24 mouse cellular contexts compared by ENCODE assay signal in the genomic region with DNA sequence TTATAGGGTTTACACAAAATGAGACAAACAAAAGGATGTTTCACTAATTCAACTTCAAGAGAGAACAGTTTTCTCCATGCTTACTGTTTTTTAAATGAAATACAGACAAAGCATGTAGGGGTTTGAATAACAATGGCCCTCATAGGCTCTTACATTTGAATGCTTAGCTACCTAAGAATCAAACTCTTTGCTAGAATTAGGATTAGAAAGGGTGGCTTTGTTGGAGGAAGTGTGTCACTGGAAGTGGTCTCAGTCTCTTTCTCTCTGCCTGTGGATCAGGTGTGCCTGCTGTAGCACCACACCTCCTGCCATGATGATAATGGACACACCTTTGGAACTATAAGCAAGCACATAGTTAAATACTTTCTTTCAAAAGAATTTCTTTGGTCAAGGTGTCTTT. TPM values are rescaled to one million over a fixed set of nuclear protein-coding genes. Genes with fewer than 3 reads are reported as not detected.
A peak's percentile ranks its signal among the peaks of the same experiment; 100 is the strongest.
DNase-seq lines count a peak whose midpoint lies in the region; ATAC-seq lines count a peak whose summit lies in the region.
"Had no signal": no experiment of that assay in that cellular context is flagged by ENCODE, and none has a peak within 500 bp of the region (broad histone marks: within the 10 kb centered on the region; RNA-seq: fewer than 3 reads in every experiment).

No protein-coding gene starts in this region.

- H3K4me2 ChIP-seq in intestine, embryonic 16.5 days (ENCODE audit: low read depth, low read length): no peak overlapping the region
- H3K4me2 ChIP-seq: embryonic facial prominence, embryonic 12.5 days; forebrain, embryonic 13.5 days; forebrain, embryonic 15.5 days had no signal

- no peak overlapping the region for H3K4me3 ChIP-seq in heart, embryonic 10.5 days
- H3K4me3 ChIP-seq in intestine, embryonic 16.5 days (ENCODE audit: low read length): no peak overlapping the region
- H3K4me3 ChIP-seq: embryonic facial prominence, embryonic 10.5 days; embryonic facial prominence, embryonic 12.5 days; forebrain, embryonic 13.5 days; forebrain, embryonic 15.5 days had no signal

- ATAC-seq in intestine, embryonic 16.5 days: no peak
- no peak for ATAC-seq in megakaryocyte-erythroid progenitor cell, adult 5-6 weeks (replicated peaks; ENCODE audit: low FRiP score, low TSS enrichment, poor library complexity, severe bottlenecking)
- ATAC-seq: activated CD4-positive, CD25-positive, alpha-beta regulatory T cell, adult 4 months; CD4-positive, CD25-positive, alpha-beta regulatory T cell, adult 4 months; forebrain, embryonic 13.5 days; forebrain, embryonic 15.5 days; forebrain, postnatal 0 days; Patski had no signal

- H3K36me3 ChIP-seq in heart, embryonic 10.5 days: no peaks in the 10 kb centered on the region
- H3K36me3 ChIP-seq in intestine, embryonic 16.5 days (ENCODE audit: control insufficient read depth, insufficient read depth, low read length): no peaks in the 10 kb centered on the region
- H3K36me3 ChIP-seq: embryonic facial prominence, embryonic 10.5 days; embryonic facial prominence, embryonic 12.5 days; forebrain, embryonic 15.5 days; G1E had no signal

- H3K9me3 ChIP-seq in heart, embryonic 10.5 days: no peaks in the 10 kb centered on the region
- H3K9me3 ChIP-seq in intestine, embryonic 16.5 days (ENCODE audit: control insufficient read depth, low read length): no peaks in the 10 kb centered on the region
- H3K9me3 ChIP-seq: embryonic facial prominence, embryonic 10.5 days; embryonic facial prominence, embryonic 12.5 days; forebrain, embryonic 13.5 days; forebrain, embryonic 15.5 days; G1E had no signal

- no peaks in the 10 kb centered on the region for H3K4me1 ChIP-seq in heart, embryonic 10.5 days
- H3K4me1 ChIP-seq in intestine, embryonic 16.5 days (ENCODE audit: control insufficient read depth, insufficient read depth, low read length): no peaks in the 10 kb centered on the region
- H3K4me1 ChIP-seq: embryonic facial prominence, embryonic 10.5 days; embryonic facial prominence, embryonic 12.5 days; forebrain, embryonic 13.5 days; forebrain, embryonic 15.5 days had no signal

- H3K27ac ChIP-seq in heart, embryonic 10.5 days: no peak overlapping the region
- no peak overlapping the region for H3K27ac ChIP-seq in intestine, embryonic 16.5 days (ENCODE audit: low read length)
- H3K27ac ChIP-seq: embryonic facial prominence, embryonic 10.5 days; embryonic facial prominence, embryonic 12.5 days; forebrain, embryonic 13.5 days; forebrain, embryonic 15.5 days had no signal

- peak; percentile 37 for DNase-seq in heart, adult 11 months
- DNase-seq in heart, embryonic 10.5 days (ENCODE audit: low spot score): no peak
- peak; percentile 87 for DNase-seq in R1 (ENCODE audit: low read depth, low spot score)
- DNase-seq: adrenal gland, adult 8-10 months; adrenal gland, postnatal 14 days; adrenal gland, postnatal 36 days; B cell, adult 2 months; cerebellum, adult 11-12 months; cerebellum, adult 2 months; cerebellum, adult 9-10 months; cerebellum, postnatal 10 days; cerebellum, postnatal 25 days; forebrain, postnatal 0 days had no signal

- H3K27me3 ChIP-seq in heart, embryonic 10.5 days (ENCODE audit: insufficient read depth, poor library complexity, severe bottlenecking): no peaks in the 10 kb centered on the region
- H3K27me3 ChIP-seq in intestine, embryonic 16.5 days (replicated peaks; ENCODE audit: control insufficient read depth, insufficient read depth, low read length): no peaks in the 10 kb centered on the region
- H3K27me3 ChIP-seq: CH12.LX; embryonic facial prominence, embryonic 12.5 days; forebrain, embryonic 13.5 days; forebrain, embryonic 15.5 days; Patski had no signal

- H3K9ac ChIP-seq in intestine, embryonic 16.5 days (ENCODE audit: low read depth, low read length): no peak overlapping the region
- H3K9ac ChIP-seq: embryonic facial prominence, embryonic 12.5 days; forebrain, embryonic 13.5 days; forebrain, embryonic 15.5 days; forebrain, postnatal 0 days had no signal

RNA-seq across cellular contexts. Expression of gene Nkain2, which starts 52.8 kb away (rescaled TPM):
- polyA plus RNA-seq in heart, embryonic 10.5 days (2016; fragmentation: Nextera tagmentation; extraction: Ambion mirVana): 0.38 and 0.46 TPM in 2 replicates
- 0.28 and 0.61 TPM in 2 replicates for polyA plus RNA-seq in intestine, embryonic 16.5 days (2015; fragmentation: Nextera tagmentation; extraction: Ambion mirVana)
- total RNA-seq in megakaryocyte-erythroid progenitor cell, adult 5-6 weeks (2014; fragmentation: Nextera tagmentation): not detected in 2 replicates
- not detected in 2 replicates for total RNA-seq in megakaryocyte-erythroid progenitor cell, adult 5-6 weeks (2017)
- total RNA-seq: CH12.LX had no signal
- polyA plus RNA-seq: G1E had no signal
